Mouse (Mus musculus): ENCODE data around the gene Pald1. TPM values are rescaled to one million over a fixed set of nuclear protein-coding genes. Genes with fewer than 3 reads are reported as not detected.

Pald1 gene
- polyA plus RNA-seq, 1 experiment from 2014 or later = 26.4 TPM

DNA sequence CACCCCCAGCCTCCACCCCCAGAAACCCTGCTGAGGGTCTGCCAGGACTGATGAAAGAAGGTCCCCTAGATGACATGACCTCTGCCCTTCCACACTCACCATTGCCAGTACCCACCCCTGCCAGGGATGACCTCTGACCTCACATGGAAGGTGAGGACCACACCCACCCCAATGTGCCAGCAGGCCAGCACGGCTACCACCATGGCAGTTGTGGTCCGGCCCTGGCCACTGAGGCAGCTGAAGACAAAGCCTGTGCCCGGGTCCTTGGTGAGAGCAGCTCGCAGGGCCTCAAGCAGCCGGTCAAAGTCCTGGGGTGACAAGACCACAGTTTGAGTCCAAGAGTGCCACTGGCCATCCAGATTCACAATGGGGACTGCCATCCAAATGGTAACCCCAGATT, 42.3 kb downstream of the Pald1 start:
- H3K4me1 ChIP-seq (ENCODE audit: control insufficient read depth, insufficient read depth, low read length) = no peaks in the 10 kb centered on the region
- ATAC-seq (ENCODE audit: insufficient read depth, low FRiP score, low TSS enrichment) (no peak), DNase-seq (ENCODE audit: low spot score) (no peak)
- H3K9ac ChIP-seq (ENCODE audit: low read length) = no peak overlapping the region
- no peaks in the 10 kb centered on the region for H3K9me3 ChIP-seq (ENCODE audit: control insufficient read depth, low read length)
- WGBS = 96% methylated on average over 5 of the region's 5 CpGs
- H3K4me3 ChIP-seq (ENCODE audit: low read depth, low read length) = no peak overlapping the region
- H3K27me3 ChIP-seq (ENCODE audit: control insufficient read depth, insufficient read depth, low read length) = no peaks in the 10 kb centered on the region
- H3K4me2 ChIP-seq (ENCODE audit: low read depth) = no peak overlapping the region
- no peaks in the 10 kb centered on the region for H3K36me3 ChIP-seq (ENCODE audit: control insufficient read depth, insufficient read depth, low read length)
- no peak overlapping the region for H3K27ac ChIP-seq (ENCODE audit: low read depth, low read length)

GRCm38 (mm10) chr10:61340247-61340646, 43.1 kb downstream of the Pald1 start:
- no peaks in the 10 kb centered on the region for H3K36me3 ChIP-seq (ENCODE audit: control insufficient read depth, insufficient read depth, low read length)
- H3K27ac ChIP-seq (ENCODE audit: low read depth, low read length) = no peak overlapping the region
- ATAC-seq (ENCODE audit: insufficient read depth, low FRiP score, low TSS enrichment) (no peak), DNase-seq (ENCODE audit: low spot score) (no peak)
- no peaks in the 10 kb centered on the region for H3K27me3 ChIP-seq (ENCODE audit: control insufficient read depth, insufficient read depth, low read length)
- no peak overlapping the region for H3K4me2 ChIP-seq (ENCODE audit: low read depth)
- H3K9ac ChIP-seq (ENCODE audit: low read length) = no peak overlapping the region
- WGBS = 74% methylated on average over 9 of the region's 9 CpGs
- H3K9me3 ChIP-seq (ENCODE audit: control insufficient read depth, low read length) = no peaks in the 10 kb centered on the region
- H3K4me3 ChIP-seq (ENCODE audit: low read depth, low read length) = no peak overlapping the region
- no peaks in the 10 kb centered on the region for H3K4me1 ChIP-seq (ENCODE audit: control insufficient read depth, insufficient read depth, low read length)

DNA sequence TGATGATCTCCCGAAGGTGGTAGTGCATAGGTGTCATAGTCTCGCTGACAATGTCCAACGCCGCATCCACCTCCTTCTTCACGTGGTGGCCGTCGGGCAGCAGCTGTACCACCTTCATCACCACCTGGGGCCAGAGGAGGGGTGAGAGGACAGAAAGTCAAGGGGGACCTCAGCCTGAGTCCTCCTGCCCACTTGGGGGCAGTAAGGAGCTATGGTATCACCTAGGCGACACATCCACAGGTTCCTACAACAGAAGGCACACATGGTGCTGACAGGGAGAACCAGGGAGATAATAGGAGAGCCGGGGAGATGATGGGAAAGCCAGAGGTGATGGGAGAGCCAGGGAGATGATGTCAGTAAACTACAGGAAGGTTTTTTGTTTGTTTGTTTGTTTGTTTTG, 44.1 kb downstream of the Pald1 start:
- H3K9ac ChIP-seq (ENCODE audit: low read length) = no peak overlapping the region
- no peaks in the 10 kb centered on the region for H3K36me3 ChIP-seq (ENCODE audit: control insufficient read depth, insufficient read depth, low read length)
- H3K4me1 ChIP-seq (ENCODE audit: control insufficient read depth, insufficient read depth, low read length) = no peaks in the 10 kb centered on the region
- WGBS = 92% methylated on average over 9 of the region's 9 CpGs
- ATAC-seq (ENCODE audit: insufficient read depth, low FRiP score, low TSS enrichment) (no peak), DNase-seq (ENCODE audit: low spot score) (no peak)
- H3K27me3 ChIP-seq (ENCODE audit: control insufficient read depth, insufficient read depth, low read length) = no peaks in the 10 kb centered on the region
- H3K4me2 ChIP-seq (ENCODE audit: low read depth) = no peak overlapping the region
- no peak overlapping the region for H3K4me3 ChIP-seq (ENCODE audit: low read depth, low read length)
- H3K9me3 ChIP-seq (ENCODE audit: control insufficient read depth, low read length) = no peaks in the 10 kb centered on the region
- no peak overlapping the region for H3K27ac ChIP-seq (ENCODE audit: low read depth, low read length)

DNA sequence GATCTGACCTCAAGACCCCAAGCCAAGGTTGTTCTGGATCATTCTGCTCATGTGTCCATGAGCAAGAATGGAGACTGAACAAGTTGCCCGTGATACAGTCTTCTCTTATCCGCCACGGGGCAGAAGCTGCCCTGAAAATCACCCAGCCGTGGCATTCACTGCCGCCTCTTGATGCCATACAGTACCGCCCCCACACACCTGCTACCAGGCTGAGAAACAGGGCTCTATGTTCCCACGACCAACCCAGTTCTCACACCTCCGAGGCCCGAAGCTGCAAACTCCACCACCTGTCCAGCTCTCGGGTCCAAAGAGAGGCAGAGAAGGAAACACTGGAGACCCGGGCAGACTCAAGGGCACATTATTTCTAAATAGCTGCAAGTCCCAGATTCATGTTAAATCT, 45.7 kb downstream of the Pald1 start:
- H3K9me3 ChIP-seq (ENCODE audit: control insufficient read depth, low read length) = no peaks in the 10 kb centered on the region
- H3K4me2 ChIP-seq (ENCODE audit: low read depth) = no peak overlapping the region
- H3K4me3 ChIP-seq (ENCODE audit: low read depth, low read length) = no peak overlapping the region
- no peaks in the 10 kb centered on the region for H3K4me1 ChIP-seq (ENCODE audit: control insufficient read depth, insufficient read depth, low read length)
- H3K9ac ChIP-seq (ENCODE audit: low read length) = no peak overlapping the region
- ATAC-seq (ENCODE audit: insufficient read depth, low FRiP score, low TSS enrichment) (no peak), DNase-seq (ENCODE audit: low spot score) (no peak)
- H3K27ac ChIP-seq (ENCODE audit: low read depth, low read length) = no peak overlapping the region
- 88% methylated on average over 11 of the region's 11 CpGs for WGBS
- no peaks in the 10 kb centered on the region for H3K27me3 ChIP-seq (ENCODE audit: control insufficient read depth, insufficient read depth, low read length)
- no peaks in the 10 kb centered on the region for H3K36me3 ChIP-seq (ENCODE audit: control insufficient read depth, insufficient read depth, low read length)

GRCm38 (mm10) chr10:61336592-61336991, 46.7 kb downstream of the Pald1 start:
- no peaks in the 10 kb centered on the region for H3K4me1 ChIP-seq (ENCODE audit: control insufficient read depth, insufficient read depth, low read length)
- DNase-seq (ENCODE audit: low spot score) = no peak
- H3K27ac ChIP-seq (ENCODE audit: low read depth, low read length) = no peak overlapping the region
- no peaks in the 10 kb centered on the region for H3K9me3 ChIP-seq (ENCODE audit: control insufficient read depth, low read length)
- WGBS = 77% methylated on average over 5 of the region's 5 CpGs
- no peak overlapping the region for H3K4me3 ChIP-seq (ENCODE audit: low read depth, low read length)
- H3K9ac ChIP-seq (ENCODE audit: low read length) = no peak overlapping the region
- H3K4me2 ChIP-seq (ENCODE audit: low read depth) = no peak overlapping the region
- no peaks in the 10 kb centered on the region for H3K36me3 ChIP-seq (ENCODE audit: control insufficient read depth, insufficient read depth, low read length)
- no peak for ATAC-seq (ENCODE audit: insufficient read depth, low FRiP score, low TSS enrichment)
- no peaks in the 10 kb centered on the region for H3K27me3 ChIP-seq (ENCODE audit: control insufficient read depth, insufficient read depth, low read length)

DNA sequence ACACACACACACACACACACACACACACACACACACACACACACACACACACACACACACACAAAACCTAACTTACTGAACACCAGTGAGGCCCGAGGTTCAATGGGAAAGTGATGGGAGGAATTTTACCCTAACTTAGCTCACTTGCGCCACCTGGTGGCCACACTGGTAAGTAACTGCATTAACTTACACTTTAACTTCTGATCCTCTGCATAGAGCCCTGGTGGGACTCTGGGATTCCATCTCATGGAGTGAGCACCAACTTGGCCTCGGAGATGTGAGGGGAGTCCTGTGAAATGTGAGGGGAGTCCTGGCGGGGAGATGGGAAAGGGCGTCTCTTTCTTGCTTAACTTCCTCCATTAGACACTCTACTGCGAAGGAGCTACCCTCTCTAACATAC, 47.2 kb downstream of the Pald1 start:
- Histone ChIP-seq H3K27ac (ENCODE audit: low read depth, low read length) (no peak overlapping the region), H3K9me3 (ENCODE audit: control insufficient read depth, low read length) (no peaks in the 10 kb centered on the region), H3K4me1 (ENCODE audit: control insufficient read depth, insufficient read depth, low read length) (no peaks in the 10 kb centered on the region), H3K36me3 (ENCODE audit: control insufficient read depth, insufficient read depth, low read length) (no peaks in the 10 kb centered on the region), H3K9ac (ENCODE audit: low read length) (no peak overlapping the region), H3K27me3 (ENCODE audit: control insufficient read depth, insufficient read depth, low read length) (no peaks in the 10 kb centered on the region), H3K4me3 (ENCODE audit: low read depth, low read length) (no peak overlapping the region), H3K4me2 (ENCODE audit: low read depth) (no peak overlapping the region)
- DNase-seq (ENCODE audit: low spot score) (peak; percentile 88), ATAC-seq (ENCODE audit: insufficient read depth, low FRiP score, low TSS enrichment) (peak; percentile 23; the same call in 1 of the 2 replicates)
- WGBS = 18% methylated on average over 6 of the region's 6 CpGs

DNA sequence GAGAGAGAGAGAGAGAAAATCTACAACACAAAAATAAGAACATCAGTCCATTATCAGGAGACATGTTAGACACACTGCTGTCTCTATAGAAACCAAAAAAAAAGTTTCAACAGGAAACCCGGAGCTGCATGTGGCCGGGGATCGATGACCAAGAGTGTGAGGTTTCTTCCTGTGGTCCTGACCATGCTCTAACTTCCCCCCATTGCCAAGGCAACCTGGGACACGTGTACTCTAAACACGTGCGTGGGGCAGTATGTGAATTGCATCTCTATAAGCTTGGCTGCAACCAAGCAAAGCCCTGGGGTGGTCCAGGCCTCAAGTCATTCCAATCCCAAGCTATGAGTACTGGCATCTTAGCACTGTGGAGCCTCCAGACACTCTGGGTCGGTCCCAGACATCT, 48.8 kb downstream of the Pald1 start:
- ATAC-seq (ENCODE audit: insufficient read depth, low FRiP score, low TSS enrichment) = no peak
- Histone ChIP-seq H3K27me3 (ENCODE audit: control insufficient read depth, insufficient read depth, low read length) (no peaks in the 10 kb centered on the region), H3K36me3 (ENCODE audit: control insufficient read depth, insufficient read depth, low read length) (no peaks in the 10 kb centered on the region), H3K4me3 (ENCODE audit: low read depth, low read length) (no peak overlapping the region), H3K9ac (ENCODE audit: low read length) (no peak overlapping the region), H3K9me3 (ENCODE audit: control insufficient read depth, low read length) (no peaks in the 10 kb centered on the region), H3K4me1 (ENCODE audit: control insufficient read depth, insufficient read depth, low read length) (no peaks in the 10 kb centered on the region), H3K4me2 (ENCODE audit: low read depth) (no peak overlapping the region), H3K27ac (ENCODE audit: low read depth, low read length) (no peak overlapping the region)
- WGBS = 84% methylated on average over 7 of the region's 7 CpGs
- no peak for DNase-seq (ENCODE audit: low spot score)

DNA sequence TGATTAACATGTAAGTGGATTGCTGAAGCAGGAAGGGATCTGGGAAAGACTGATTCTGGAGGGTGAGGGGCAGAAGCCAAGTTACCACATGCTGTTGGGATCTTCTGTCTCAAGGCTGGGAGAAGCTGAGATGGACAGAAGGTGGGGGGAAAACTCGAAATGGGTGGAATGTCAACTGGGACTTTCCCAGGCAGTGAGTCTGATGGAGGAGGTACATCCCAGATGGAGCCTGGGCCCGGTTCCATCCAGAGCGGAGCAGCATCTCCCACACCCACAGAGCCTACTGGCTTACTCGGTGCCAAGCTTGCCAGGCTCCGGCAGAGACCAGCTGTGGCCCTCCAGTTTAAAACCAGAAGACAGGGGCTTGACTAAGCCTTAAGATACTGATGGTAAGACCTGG, 52.3 kb downstream of the Pald1 start:
- DNase-seq (ENCODE audit: low spot score) (no peak), ATAC-seq (ENCODE audit: insufficient read depth, low FRiP score, low TSS enrichment) (no peak)
- no peak overlapping the region for H3K4me3 ChIP-seq (ENCODE audit: low read depth, low read length)
- no peak overlapping the region for H3K4me2 ChIP-seq (ENCODE audit: low read depth)
- H3K9ac ChIP-seq (ENCODE audit: low read length) = no peak overlapping the region
- H3K27me3 ChIP-seq (ENCODE audit: control insufficient read depth, insufficient read depth, low read length) = no peaks in the 10 kb centered on the region
- H3K27ac ChIP-seq (ENCODE audit: low read depth, low read length) = no peak overlapping the region
- WGBS = 87% methylated on average over 5 of the region's 5 CpGs
- no peaks in the 10 kb centered on the region for H3K4me1 ChIP-seq (ENCODE audit: control insufficient read depth, insufficient read depth, low read length)
- no peaks in the 10 kb centered on the region for H3K9me3 ChIP-seq (ENCODE audit: control insufficient read depth, low read length)
- H3K36me3 ChIP-seq (ENCODE audit: control insufficient read depth, insufficient read depth, low read length) = no peaks in the 10 kb centered on the region

DNA sequence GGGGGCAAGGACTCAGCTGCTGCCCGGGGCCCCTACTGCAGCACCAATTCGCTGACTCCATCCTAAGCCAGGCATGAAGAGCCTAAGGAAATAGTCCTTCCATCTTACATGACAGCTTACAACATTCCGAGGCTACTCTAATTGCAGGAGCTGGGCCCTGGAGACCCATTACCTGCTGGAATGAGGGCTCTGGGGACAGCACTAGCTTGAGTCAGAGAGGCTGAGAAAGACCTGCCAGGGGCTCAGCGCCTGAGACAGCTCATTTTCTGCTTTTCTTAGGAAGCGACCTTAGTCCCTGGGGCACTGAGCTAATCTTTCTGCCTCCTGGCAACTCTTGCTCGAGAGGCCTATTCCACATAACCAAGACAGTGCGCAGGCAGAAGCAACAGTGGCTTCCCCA, 54.4 kb downstream of the Pald1 start:
- no peaks in the 10 kb centered on the region for H3K9me3 ChIP-seq (ENCODE audit: control insufficient read depth, low read length)
- no peak overlapping the region for H3K4me2 ChIP-seq (ENCODE audit: low read depth)
- 28% methylated on average over 7 of the region's 7 CpGs for WGBS
- ATAC-seq (ENCODE audit: insufficient read depth, low FRiP score, low TSS enrichment) = no peak
- H3K4me1 ChIP-seq (ENCODE audit: control insufficient read depth, insufficient read depth, low read length) = no peaks in the 10 kb centered on the region
- DNase-seq (ENCODE audit: low spot score) = peak; percentile 61
- H3K27ac ChIP-seq (ENCODE audit: low read depth, low read length) = no peak overlapping the region
- no peaks in the 10 kb centered on the region for H3K36me3 ChIP-seq (ENCODE audit: control insufficient read depth, insufficient read depth, low read length)
- no peak overlapping the region for H3K9ac ChIP-seq (ENCODE audit: low read length)
- no peaks in the 10 kb centered on the region for H3K27me3 ChIP-seq (ENCODE audit: control insufficient read depth, insufficient read depth, low read length)
- no peak overlapping the region for H3K4me3 ChIP-seq (ENCODE audit: low read depth, low read length)

Data from neural tube, embryonic 11.5 days (tissue).